Mouse (Mus musculus) neutrophil, adult 5-6 weeks (primary cell): ENCODE data around the gene Bcl2. TPM values are rescaled to one million over a fixed set of nuclear protein-coding genes. Genes with fewer than 3 reads are reported as not detected.
"Not testable (repeated sequence)": the region's sequence is repeated elsewhere in the genome, so short reads cannot be mapped to it uniquely, and the experiment has no call there.

Source experiments
- ATAC-seq: fragments of 151-379, 151-347 bp; 2 replicates; pipeline ENCODE4 v1.8.0; 2017; ENCODE audit warnings: mild to moderate bottlenecking, moderate TSS enrichment; ENCODE audit not compliant: insufficient number of reproducible peaks, poor library complexity, low FRiP score, severe bottlenecking; ENCODE audit errors: extremely low read depth
- total RNA-seq: library from RNA; stranded (forward); fragments of 200-1000 nt; gene quantifications from 2 replicates; pipeline ENCODE4 v1.2.3, GENCODE M21; 2017

The Bcl2 gene
- total RNA-seq, 1 experiment from 2014 or later = 39.3 TPM

DNA sequence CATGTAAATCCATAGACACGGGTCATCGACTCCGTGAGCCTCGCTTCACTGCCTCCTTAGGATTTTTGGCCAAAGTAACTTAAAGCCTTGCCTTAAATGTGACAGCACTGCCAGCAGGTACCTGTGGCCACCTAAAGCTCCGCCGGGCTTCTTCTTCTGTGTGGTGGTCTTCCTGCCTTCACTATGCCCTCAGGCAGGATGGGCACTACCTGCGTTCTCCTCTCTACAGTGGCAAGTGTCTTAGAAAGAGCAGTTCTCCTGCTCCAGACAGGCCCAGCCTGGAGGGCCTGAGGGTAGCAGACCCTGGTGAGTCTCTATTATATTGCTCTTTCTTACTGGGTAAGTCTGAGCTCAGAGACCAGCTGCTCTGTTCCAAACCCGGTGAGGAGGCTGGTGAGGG, 172.2 kb downstream of the Bcl2 start:
- no peak for ATAC-seq

GRCm38 (mm10) chr1:106540130-106540529, 173.9 kb downstream of the Bcl2 start:
- no peak for ATAC-seq

DNA sequence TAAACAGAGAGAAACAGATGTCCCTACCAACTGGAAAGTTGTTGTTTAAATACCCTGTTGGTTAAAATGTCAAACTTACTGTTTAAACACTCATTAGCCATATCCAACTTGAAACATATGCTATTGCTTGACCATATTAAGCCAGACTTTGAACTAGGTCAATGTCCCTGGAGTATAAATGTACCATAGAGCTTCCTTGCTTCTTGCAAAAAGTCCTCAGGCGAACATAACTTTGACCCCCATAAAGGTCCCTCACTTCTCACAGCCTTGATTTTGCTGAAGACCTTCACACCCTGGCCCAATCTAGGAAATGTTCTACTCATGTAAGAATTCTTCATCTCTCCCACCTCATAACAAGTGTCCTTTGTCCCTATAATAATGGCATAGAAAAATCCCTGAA, 175.0 kb downstream of the Bcl2 start:
- no peak for ATAC-seq

DNA sequence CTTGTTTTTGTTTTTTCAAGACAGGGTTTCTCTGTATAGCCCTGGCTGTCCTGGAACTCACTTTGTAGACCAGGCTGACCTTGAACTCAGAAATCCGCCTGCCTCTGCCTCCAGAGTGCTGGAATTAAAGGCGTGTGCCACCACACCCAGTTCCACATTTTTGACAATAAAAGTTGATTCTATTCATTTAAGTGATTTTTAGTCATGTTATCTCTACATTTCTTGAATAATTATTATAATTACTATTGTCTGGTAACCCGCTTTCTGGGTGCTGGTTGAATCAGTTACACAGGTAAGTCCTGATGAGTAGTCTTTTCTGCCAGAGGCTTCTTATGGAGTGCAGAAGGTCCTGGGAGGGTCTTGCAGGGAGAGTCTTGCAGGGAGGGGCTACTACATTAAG, 179.2 kb downstream of the Bcl2 start:
- ATAC-seq = not testable (repeated sequence)

DNA sequence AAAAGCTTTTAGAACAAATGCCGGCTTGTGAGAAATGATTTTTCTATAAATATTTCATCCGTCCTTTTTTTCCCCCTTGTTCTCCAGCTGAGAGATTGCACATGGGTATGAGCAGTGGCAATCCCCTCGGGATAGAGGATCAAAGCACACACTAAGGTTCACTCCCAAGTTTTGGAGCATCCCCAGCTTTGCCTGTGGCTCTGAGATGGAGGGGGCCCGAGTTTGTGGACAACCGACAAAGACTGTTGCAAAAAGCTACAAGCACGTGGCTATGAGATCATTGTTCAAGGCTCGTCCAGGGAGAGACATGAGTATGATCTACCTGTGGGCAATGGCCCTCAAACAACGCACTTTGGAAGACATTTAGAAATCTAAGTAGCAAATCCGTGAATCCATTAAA, 184.5 kb downstream of the Bcl2 start:
- no peak for ATAC-seq

- no peak for ATAC-seq
These were observed 186.5 kb downstream of the Bcl2 start for GRCm38 (mm10) chr1:106527537-106527936.

DNA sequence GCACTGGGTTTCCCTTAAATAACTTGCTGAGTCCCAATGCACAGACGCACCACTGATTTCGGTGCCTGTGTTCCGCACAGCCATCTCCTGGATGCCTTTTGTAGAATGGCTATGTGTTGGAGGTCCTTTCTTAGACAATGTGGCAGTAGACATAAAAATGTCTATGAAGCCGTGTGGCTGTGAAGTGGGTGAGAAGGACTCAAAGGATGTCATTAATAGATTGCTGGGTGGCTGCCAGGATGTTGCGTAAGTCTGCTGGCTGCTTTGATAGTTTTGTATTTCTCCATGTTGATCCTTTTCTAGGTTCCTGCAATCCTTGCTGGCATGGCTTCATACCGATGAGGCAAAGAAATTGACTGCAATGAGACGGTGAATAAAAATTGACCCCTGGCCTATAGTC, 187.3 kb downstream of the Bcl2 start:
- ATAC-seq = no peak

DNA sequence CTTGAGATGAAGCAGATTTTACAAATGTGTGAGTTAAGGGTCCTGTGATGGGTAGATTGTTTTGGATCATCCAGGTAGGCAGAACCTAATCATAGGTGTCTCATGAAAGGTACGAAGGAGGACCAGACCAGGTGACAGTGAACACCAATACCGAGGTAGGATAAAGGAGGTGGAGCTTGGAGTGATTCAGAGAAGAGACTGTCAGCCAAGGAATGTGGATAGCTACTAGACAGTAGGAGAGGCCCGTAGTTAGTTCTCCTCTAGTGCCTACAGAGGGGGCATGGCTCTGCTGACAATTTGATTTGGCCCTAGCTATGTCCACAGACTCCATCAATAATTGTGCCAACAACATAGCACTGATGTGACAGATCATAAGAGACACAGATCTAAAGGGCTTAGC, 188.0 kb downstream of the Bcl2 start:
- no peak for ATAC-seq

DNA sequence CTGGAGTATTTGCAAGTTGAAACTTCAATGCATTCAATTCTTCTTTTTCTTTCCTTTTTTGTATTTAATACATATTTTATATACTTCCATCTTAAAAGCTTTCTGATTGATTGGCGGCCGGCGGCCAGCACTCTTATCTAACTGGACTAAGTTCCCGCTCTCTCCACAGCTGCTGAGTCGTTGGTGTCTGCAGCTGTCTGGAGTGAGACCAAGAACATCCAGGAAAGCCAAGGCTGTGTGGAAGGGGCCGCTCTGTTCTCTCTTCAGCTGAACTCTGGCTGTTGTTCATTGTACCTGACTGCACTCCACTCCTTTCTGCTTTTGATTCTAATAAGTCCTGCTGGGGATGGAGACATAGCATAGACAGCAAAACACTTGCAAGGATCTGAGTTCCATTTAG, 190.3 kb downstream of the Bcl2 start:
- no peak for ATAC-seq

- no peak for ATAC-seq
These were observed 191.1 kb downstream of the Bcl2 start for GRCm38 (mm10) chr1:106523009-106523408.

DNA sequence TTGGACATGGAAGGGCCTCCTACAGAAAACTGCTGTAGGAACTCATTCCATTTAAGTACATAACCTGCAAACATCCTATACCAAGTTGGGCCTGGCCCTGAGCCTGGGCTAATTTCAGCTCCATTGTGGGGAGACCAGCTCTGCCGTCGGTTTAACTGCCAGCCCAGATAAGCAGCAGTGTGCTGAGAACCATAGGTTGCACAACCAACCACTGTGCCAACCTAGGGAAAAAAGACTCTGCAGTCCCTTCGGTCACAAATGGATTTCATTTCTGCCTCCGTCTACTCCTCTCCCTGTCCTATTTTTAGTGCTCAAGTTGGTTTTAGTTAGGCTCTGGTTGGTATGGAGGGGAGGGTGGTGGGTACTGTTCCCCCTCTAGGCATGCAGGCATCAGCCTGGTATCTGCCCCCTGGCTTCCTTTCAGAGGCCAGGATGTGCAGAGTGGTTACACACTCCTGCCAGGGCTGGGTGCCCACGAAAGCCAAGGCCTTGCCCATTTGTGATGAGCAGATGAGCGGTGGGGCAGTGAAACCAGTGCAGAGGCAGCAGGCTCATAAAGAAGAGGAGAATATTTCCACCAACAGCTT, 196.4 kb downstream of the Bcl2 start:
- ATAC-seq = no peak

- no peak for ATAC-seq
These were observed 197.0 kb downstream of the Bcl2 start for GRCm38 (mm10) chr1:106517099-106517498.

DNA sequence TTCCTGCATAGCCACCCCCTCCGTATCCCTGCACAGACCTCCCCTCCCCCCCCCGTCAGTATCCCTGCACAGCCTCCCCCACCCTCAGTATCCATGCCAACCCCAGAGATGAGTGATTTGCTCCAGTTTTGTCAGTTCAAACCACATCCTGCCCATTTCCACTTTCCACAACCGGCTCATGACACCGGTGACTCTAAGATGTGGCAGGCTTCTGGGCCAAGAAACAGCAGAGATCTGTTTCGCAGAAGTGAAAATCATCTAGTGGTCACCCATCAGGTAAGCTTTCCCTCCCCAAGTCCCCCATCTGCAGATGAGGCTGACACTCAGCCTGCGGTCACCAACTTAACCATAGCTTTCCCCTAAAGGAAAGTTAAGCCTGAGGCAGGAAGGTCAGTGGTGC, 198.5 kb downstream of the Bcl2 start:
- ATAC-seq = peak; percentile 14; the same call in 1 of the 2 replicates

DNA sequence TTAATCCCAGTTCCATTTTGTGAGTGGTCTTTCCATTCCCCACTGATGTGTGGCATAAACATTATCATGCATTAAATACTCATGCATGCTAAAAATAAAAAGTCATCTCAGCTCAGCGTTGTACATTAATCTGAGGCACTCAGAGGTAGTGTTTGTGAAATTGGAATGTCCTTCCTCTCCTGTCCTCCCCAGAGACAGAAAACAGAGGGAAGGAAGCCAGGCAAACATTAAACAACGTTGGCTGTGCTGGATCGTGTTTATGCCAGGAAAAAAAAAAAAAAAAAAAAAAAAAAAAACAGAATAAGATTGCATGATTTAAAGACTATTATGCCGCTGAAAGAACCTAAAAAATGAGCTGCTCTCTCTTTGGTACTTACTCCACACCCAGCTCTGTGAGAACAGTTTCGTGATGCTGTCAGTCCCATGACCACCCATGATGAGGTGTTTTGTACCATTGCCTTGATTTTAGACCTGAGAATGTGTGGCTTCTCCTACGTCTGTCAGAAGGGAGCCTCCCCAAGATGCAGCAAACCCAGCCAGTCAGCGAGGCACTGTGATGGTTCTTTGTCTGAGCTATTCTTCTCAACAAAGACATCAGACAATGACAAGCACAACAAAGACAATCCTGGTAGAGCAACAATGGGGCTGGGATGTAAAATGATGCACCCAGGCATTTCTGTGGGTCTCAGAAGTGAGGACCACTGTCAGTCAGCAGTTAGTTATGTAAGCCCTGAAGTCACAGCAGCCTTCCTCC, 200.0 kb downstream of the Bcl2 start:
- no peak for ATAC-seq

- no peak for ATAC-seq
These were observed 200.6 kb downstream of the Bcl2 start for GRCm38 (mm10) chr1:106513481-106513880.

GRCm38 (mm10) chr1:106511593-106511992, 202.5 kb downstream of the Bcl2 start:
- ATAC-seq = peak; percentile 96

GRCm38 (mm10) chr1:106507556-106507955, 206.5 kb downstream of the Bcl2 start:
- ATAC-seq = no peak

- no peak for ATAC-seq
These were observed 210.2 kb downstream of the Bcl2 start for GRCm38 (mm10) chr1:106503910-106504309.

DNA sequence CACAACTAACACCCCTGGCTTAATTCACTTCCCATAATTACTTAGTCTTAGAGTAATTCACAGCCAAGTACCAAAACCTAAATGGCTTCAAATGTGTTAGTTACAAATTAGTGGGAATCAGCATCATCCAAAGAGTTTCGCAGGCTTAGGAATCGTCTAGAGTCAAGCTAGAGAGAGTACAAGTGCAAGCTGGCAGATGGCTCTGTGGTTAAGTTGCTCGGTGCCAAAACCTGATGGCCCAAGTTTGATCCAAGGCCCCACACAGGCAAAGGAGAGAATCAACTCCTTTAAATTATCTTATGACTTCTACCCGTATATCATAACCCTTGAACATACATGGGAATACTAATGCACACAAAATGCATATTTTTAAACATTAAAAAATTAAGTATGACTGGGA, 210.7 kb downstream of the Bcl2 start:
- no peak for ATAC-seq

DNA sequence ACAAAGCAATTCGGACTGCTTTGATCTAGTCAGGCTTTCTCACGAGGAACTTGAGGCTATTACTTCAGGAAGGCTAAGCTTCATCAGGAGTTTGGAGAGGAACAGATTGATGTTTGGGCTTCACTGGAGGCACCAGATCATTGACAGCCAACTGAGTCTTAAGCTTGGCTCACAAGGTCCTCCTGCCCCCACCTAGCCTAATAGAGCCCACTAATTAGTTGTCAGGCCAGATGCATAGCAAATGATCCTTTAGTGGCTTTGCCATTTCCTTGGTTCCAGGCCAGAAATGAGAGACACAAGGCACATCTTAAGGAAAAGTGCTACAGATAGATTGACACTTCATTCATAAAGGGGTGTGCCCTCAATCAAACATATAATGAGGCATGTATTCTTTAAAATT, 216.1 kb downstream of the Bcl2 start:
- ATAC-seq = no peak
